Mouse (Mus musculus) neural tube, embryonic 12.5 days (tissue): ENCODE measurements around the gene Wasf2. TPM values are rescaled to one million over a fixed set of nuclear protein-coding genes. Genes with fewer than 3 reads are reported as not detected.

ENCODE experiments used
- ATAC-seq: fragments of 200-750 bp; cut with Nextera tagmentation; 2 replicates; pipeline ENCODE4 v1.8.0; 2017; ENCODE audit warnings: low read depth, mild to moderate bottlenecking, moderate TSS enrichment, moderate library complexity; ENCODE audit not compliant: low FRiP score
- H3K27ac ChIP-seq: fragments of 300-500 bp; sonication (generic); 2 replicates; pipeline ENCODE4 v1.5.1; 2016
- H3K27me3 ChIP-seq: fragments of 300-500 bp; sonication (generic); replicated peaks from 2 replicates; pipeline ENCODE4 v1.6.1; 2016; ENCODE audit warnings: mild to moderate bottlenecking
- H3K36me3 ChIP-seq: fragments of 300-500 bp; sonication (generic); 2 replicates; pipeline ENCODE4 v1.6.1; 2016; ENCODE audit warnings: mild to moderate bottlenecking
- H3K4me1 ChIP-seq: fragments of 300-500 bp; sonication (generic); 2 replicates; pipeline ENCODE4 v1.6.1; 2016
- H3K4me2 ChIP-seq: fragments of 300-500 bp; sonication (generic); replicated peaks from 2 replicates; pipeline ENCODE4 v1.6.1; 2016; ENCODE audit warnings: mild to moderate bottlenecking
- H3K4me3 ChIP-seq: fragments of 300-500 bp; sonication (generic); 2 replicates; pipeline ENCODE4 v1.5.1; 2016
- H3K9ac ChIP-seq: fragments of 300-500 bp; sonication (generic); 2 replicates; pipeline ENCODE4 v1.6.1; 2016; ENCODE audit warnings: mild to moderate bottlenecking
- H3K9me3 ChIP-seq: fragments of 300-500 bp; sonication (generic); 2 replicates; pipeline ENCODE4 v1.6.1; 2016; ENCODE audit warnings: mild to moderate bottlenecking
- WGBS: fragments of 180-500 bp; shearing (Covaris S2); methylation state at CpG from one replicate; pipeline ENCODE4 v1.1.7; 2016; 5-methylcytosine and 5-hydroxymethylcytosine counted together
- polyA plus RNA-seq: library from polyadenylated mRNA; unstranded; fragments of >200 nt; fragmentation: Nextera tagmentation; extraction: Ambion mirVana; gene quantifications from 2 replicates; pipeline ENCODE4 v1.2.1, GENCODE M21; 2016

Wasf2 gene
- polyA plus RNA-seq: 30.5 and 48.9 TPM in 2 replicates

GRCm38 (mm10) chr4:133129931-133130889 is at the start of gene Wasf2:
Gene Wasf2 (plus strand): TSS chr4:133130505.
- peak within 1 kb of the TSS; percentile 75 for H3K9ac ChIP-seq
- peaks cover 25% of the 10 kb centered on the region for H3K4me1 ChIP-seq
- WGBS: under 1% methylated on average over 65 of the region's 65 CpGs
- H3K27me3 ChIP-seq: no peaks in the 10 kb centered on the region
- H3K4me3 ChIP-seq: peak within 1 kb of the TSS; percentile 88
- H3K36me3 ChIP-seq: no peaks in the 10 kb centered on the region
- peak; percentile 91 for ATAC-seq
- H3K4me2 ChIP-seq: peak within 1 kb of the TSS; percentile 90
- no peaks in the 10 kb centered on the region; the same call in 1 of the 2 replicates for H3K9me3 ChIP-seq
- 0 out of 2 replicates have a peak within 1 kb of the TSS, but pooled peaks have one; percentile 32 for H3K27ac ChIP-seq

- no peak overlapping the region for H3K9ac ChIP-seq
- 93% methylated on average over 3 of the region's 3 CpGs for WGBS
- no peaks in the 10 kb centered on the region; the same call in 1 of the 2 replicates for H3K27me3 ChIP-seq
- peaks cover 29% of the 10 kb centered on the region for H3K4me1 ChIP-seq
- H3K27ac ChIP-seq: no peak overlapping the region
- peaks cover 6% of the 10 kb centered on the region for H3K36me3 ChIP-seq
- H3K4me3 ChIP-seq: no peak overlapping the region
- H3K4me2 ChIP-seq: no peak overlapping the region
- H3K9me3 ChIP-seq: no peaks in the 10 kb centered on the region
- no peak for ATAC-seq
Observed at GRCm38 (mm10) chr4:133080862-133081261, 49.4 kb upstream of the Wasf2 start.

- no peak for ATAC-seq
- Histone ChIP-seq H3K4me3 (no peak overlapping the region), H3K36me3 (peaks cover 6% of the 10 kb centered on the region), H3K27ac (no peak overlapping the region), H3K4me2 (no peak overlapping the region), H3K9me3 (no peaks in the 10 kb centered on the region), H3K4me1 (peaks cover 37% of the 10 kb centered on the region), H3K27me3 (peaks cover 3% of the 10 kb centered on the region; the same call in 1 of the 2 replicates), H3K9ac (no peak overlapping the region)
- 92% methylated on average over 6 of the region's 6 CpGs for WGBS
Observed at GRCm38 (mm10) chr4:133082216-133082773, 48.0 kb upstream of the Wasf2 start.

GRCm38 (mm10) chr4:133083991-133084861 is 46.1 kb upstream of the Wasf2 start:
- H3K4me2 ChIP-seq: peak overlapping the region; percentile 89
- H3K4me3 ChIP-seq: no peak overlapping the region
- peaks cover 38% of the 10 kb centered on the region for H3K4me1 ChIP-seq
- WGBS: 19% methylated on average over 3 of the region's 3 CpGs
- H3K9ac ChIP-seq: peak overlapping the region; percentile 38; the same call in 1 of the 2 replicates
- no peaks in the 10 kb centered on the region for H3K9me3 ChIP-seq
- 0 out of 2 replicates have a peak overlapping the region, but pooled peaks have one; percentile 3 for H3K27ac ChIP-seq
- H3K27me3 ChIP-seq: peaks cover 3% of the 10 kb centered on the region; the same call in 1 of the 2 replicates
- no peak for ATAC-seq
- H3K36me3 ChIP-seq: no peaks in the 10 kb centered on the region

GRCm38 (mm10) chr4:133085011-133085782 is 45.1 kb upstream of the Wasf2 start:
- Histone ChIP-seq H3K9ac (peak overlapping the region; percentile 38), H3K9me3 (no peaks in the 10 kb centered on the region), H3K36me3 (no peaks in the 10 kb centered on the region), H3K27me3 (peaks cover 3% of the 10 kb centered on the region; the same call in 1 of the 2 replicates), H3K4me3 (peak overlapping the region; percentile 32), H3K27ac (no peak overlapping the region), H3K4me1 (peaks cover 40% of the 10 kb centered on the region), H3K4me2 (peak overlapping the region; percentile 89)
- ATAC-seq: peak; percentile 27
- WGBS: under 1% methylated on average over 53 of the region's 53 CpGs

GRCm38 (mm10) chr4:133085783-133086342 is 44.4 kb upstream of the Wasf2 start:
- no peak overlapping the region for H3K9ac ChIP-seq

GRCm38 (mm10) chr4:133087177-133087714 is 43.1 kb upstream of the Wasf2 start:
- WGBS: 87% methylated on average over 6 of the region's 6 CpGs
- Histone ChIP-seq H3K36me3 (no peaks in the 10 kb centered on the region), H3K9ac (no peak overlapping the region), H3K4me3 (no peak overlapping the region), H3K27me3 (peaks cover 3% of the 10 kb centered on the region; the same call in 1 of the 2 replicates), H3K9me3 (no peaks in the 10 kb centered on the region), H3K27ac (no peak overlapping the region), H3K4me2 (no peak overlapping the region), H3K4me1 (peaks cover 55% of the 10 kb centered on the region)
- no peak for ATAC-seq

More at GRCm38 (mm10) chr4:133085783-133086342, 44.4 kb upstream of the Wasf2 start:
- no peak overlapping the region for H3K4me3 ChIP-seq
- peaks cover 46% of the 10 kb centered on the region for H3K4me1 ChIP-seq
- no peaks in the 10 kb centered on the region for H3K9me3 ChIP-seq
- no peaks in the 10 kb centered on the region for H3K36me3 ChIP-seq
- peak overlapping the region; percentile 89 for H3K4me2 ChIP-seq
- WGBS: 9% methylated on average over 12 of the region's 12 CpGs
- H3K27me3 ChIP-seq: peaks cover 3% of the 10 kb centered on the region; the same call in 1 of the 2 replicates
- ATAC-seq: no peak
- no peak overlapping the region for H3K27ac ChIP-seq

- no peak overlapping the region for H3K9ac ChIP-seq
- peaks cover 3% of the 10 kb centered on the region; the same call in 1 of the 2 replicates for H3K27me3 ChIP-seq
- no peak overlapping the region for H3K27ac ChIP-seq
- H3K4me1 ChIP-seq: peaks cover 61% of the 10 kb centered on the region
- no peak for ATAC-seq
- H3K4me2 ChIP-seq: no peak overlapping the region
- WGBS: 48% methylated on average over 8 of the region's 8 CpGs
- no peaks in the 10 kb centered on the region for H3K9me3 ChIP-seq
- H3K36me3 ChIP-seq: no peaks in the 10 kb centered on the region
- H3K4me3 ChIP-seq: no peak overlapping the region
Observed at GRCm38 (mm10) chr4:133087835-133088234, 42.5 kb upstream of the Wasf2 start.

GRCm38 (mm10) chr4:133089319-133089718 is 41.0 kb upstream of the Wasf2 start:
- H3K27me3 ChIP-seq: peaks cover 3% of the 10 kb centered on the region
- no peak for ATAC-seq
- H3K27ac ChIP-seq: no peak overlapping the region
- no peak overlapping the region for H3K4me2 ChIP-seq
- 84% methylated on average over 9 of the region's 9 CpGs for WGBS
- H3K36me3 ChIP-seq: no peaks in the 10 kb centered on the region
- peaks cover 73% of the 10 kb centered on the region for H3K4me1 ChIP-seq
- H3K4me3 ChIP-seq: no peak overlapping the region
- H3K9me3 ChIP-seq: no peaks in the 10 kb centered on the region
- H3K9ac ChIP-seq: no peak overlapping the region

GRCm38 (mm10) chr4:133089802-133090201 is 40.5 kb upstream of the Wasf2 start:
- Histone ChIP-seq H3K4me3 (no peak overlapping the region), H3K27ac (no peak overlapping the region), H3K9me3 (no peaks in the 10 kb centered on the region), H3K4me2 (no peak overlapping the region), H3K4me1 (peaks cover 73% of the 10 kb centered on the region), H3K27me3 (peaks cover 3% of the 10 kb centered on the region), H3K9ac (0 out of 2 replicates have a peak overlapping the region, but pooled peaks have one; percentile 18), H3K36me3 (no peaks in the 10 kb centered on the region)
- WGBS: 82% methylated on average over 4 of the region's 4 CpGs
- ATAC-seq: no peak
